In genomic region chr17:64644888-64645605, GRCm38 (mm10) we compare ENCODE assay signal across 23 mouse cellular contexts. TPM values are rescaled to one million over a fixed set of nuclear protein-coding genes. Genes with fewer than 3 reads are reported as not detected.
DNase-seq lines count a peak whose midpoint lies in the region; ATAC-seq lines count a peak whose summit lies in the region.
"Had no signal": no experiment of that assay in that cellular context is flagged by ENCODE, and none has a peak within 500 bp of the region (broad histone marks: within the 10 kb centered on the region; RNA-seq: fewer than 3 reads in every experiment).

No protein-coding gene starts in this region.

- H3K4me2 ChIP-seq in kidney, embryonic 16.5 days (replicated peaks; ENCODE audit: low read depth, low read length): no peak overlapping the region
- H3K4me2 ChIP-seq in liver, embryonic 16.5 days (ENCODE audit: low read depth, low read length): no peak overlapping the region
- H3K4me2 ChIP-seq in limb, embryonic 12.5 days: no peak overlapping the region
- H3K4me2 ChIP-seq: embryonic facial prominence, embryonic 15.5 days; forebrain, embryonic 15.5 days; heart, embryonic 11.5 days; limb, embryonic 15.5 days; lung, embryonic 14.5 days had no signal

- H3K4me1 ChIP-seq in kidney, embryonic 16.5 days (ENCODE audit: insufficient read depth, low read length): peaks cover 12% of the 10 kb centered on the region
- no peaks in the 10 kb centered on the region; the same call in 1 of the 2 replicates for H3K4me1 ChIP-seq in liver, embryonic 16.5 days (ENCODE audit: control insufficient read depth, low read depth, low read length)
- H3K4me1 ChIP-seq in limb, embryonic 12.5 days (replicated peaks): peaks cover 22% of the 10 kb centered on the region
- H3K4me1 ChIP-seq: embryonic facial prominence, embryonic 15.5 days; forebrain, embryonic 15.5 days had no signal

- H3K9me3 ChIP-seq in kidney, embryonic 16.5 days (ENCODE audit: low read length): no peaks in the 10 kb centered on the region
- no peaks in the 10 kb centered on the region for H3K9me3 ChIP-seq in liver, embryonic 16.5 days (replicated peaks; ENCODE audit: control insufficient read depth, low read length)
- no peaks in the 10 kb centered on the region for H3K9me3 ChIP-seq in limb, embryonic 12.5 days
- H3K9me3 ChIP-seq: embryonic facial prominence, embryonic 15.5 days; forebrain, embryonic 15.5 days; hindbrain, embryonic 10.5 days; limb, embryonic 15.5 days had no signal

- no peak for ATAC-seq in kidney, embryonic 16.5 days (ENCODE audit: low FRiP score, low TSS enrichment)
- ATAC-seq in liver, embryonic 16.5 days (ENCODE audit: low read depth): peak; percentile 60; the same call in 1 of the 2 replicates
- no peak for ATAC-seq in limb, embryonic 12.5 days (ENCODE audit: insufficient number of reproducible peaks, insufficient read depth, low FRiP score, low TSS enrichment, low read depth)
- ATAC-seq: CD4-positive, CD25-positive, alpha-beta regulatory T cell, adult 4 months; forebrain, embryonic 15.5 days; hindbrain, embryonic 16.5 days had no signal

- H3K27ac ChIP-seq in kidney, embryonic 16.5 days (ENCODE audit: low read length): no peak overlapping the region
- H3K27ac ChIP-seq in liver, embryonic 16.5 days (ENCODE audit: low read length): no peak overlapping the region
- H3K27ac ChIP-seq in limb, embryonic 12.5 days: peak overlapping the region; percentile 67; the same call in 1 of the 2 replicates
- H3K27ac ChIP-seq: embryonic facial prominence, embryonic 15.5 days; forebrain, embryonic 15.5 days; hindbrain, embryonic 10.5 days; limb, embryonic 15.5 days had no signal

- no peak overlapping the region for H3K9ac ChIP-seq in kidney, embryonic 16.5 days (replicated peaks; ENCODE audit: low read length)
- H3K9ac ChIP-seq in liver, embryonic 16.5 days (ENCODE audit: low read depth, low read length): no peak overlapping the region
- H3K9ac ChIP-seq in limb, embryonic 12.5 days (replicated peaks): no peak overlapping the region
- H3K9ac ChIP-seq: embryonic facial prominence, embryonic 15.5 days; forebrain, embryonic 15.5 days; limb, embryonic 15.5 days; lung, embryonic 14.5 days had no signal

- 71% methylated on average over 8 of the region's 8 CpGs for WGBS in kidney, embryonic 16.5 days
- 62% methylated on average over 8 of the region's 8 CpGs for WGBS in liver, embryonic 16.5 days (ENCODE audit: insufficient replicate concordance)
- 80% methylated on average over 8 of the region's 8 CpGs for WGBS in limb, embryonic 12.5 days

- no peak overlapping the region for H3K4me3 ChIP-seq in kidney, embryonic 16.5 days (ENCODE audit: low read length)
- H3K4me3 ChIP-seq in liver, embryonic 16.5 days (ENCODE audit: low read depth, low read length): no peak overlapping the region
- no peak overlapping the region for H3K4me3 ChIP-seq in limb, embryonic 12.5 days (replicated peaks)
- H3K4me3 ChIP-seq: embryonic facial prominence, embryonic 15.5 days; forebrain, embryonic 15.5 days; hindbrain, embryonic 10.5 days; limb, embryonic 15.5 days had no signal

- intact Hi-C loops in left cerebral cortex, postnatal 10 days (cut with DNase I): no loop called here

- H3K36me3 ChIP-seq in kidney, embryonic 16.5 days (ENCODE audit: insufficient read depth, low read length): peaks cover 3% of the 10 kb centered on the region; the same call in 1 of the 2 replicates
- H3K36me3 ChIP-seq in liver, embryonic 16.5 days (ENCODE audit: control insufficient read depth, insufficient read depth): no peaks in the 10 kb centered on the region
- 0 out of 2 replicates have a peak, but pooled peaks cover 4% of the 10 kb centered on the region for H3K36me3 ChIP-seq in limb, embryonic 12.5 days
- H3K36me3 ChIP-seq: embryonic facial prominence, embryonic 15.5 days; forebrain, embryonic 15.5 days had no signal

- H3K27me3 ChIP-seq in kidney, embryonic 16.5 days (ENCODE audit: insufficient read depth, low read length): no peaks in the 10 kb centered on the region
- H3K27me3 ChIP-seq in liver, embryonic 16.5 days (ENCODE audit: control insufficient read depth, insufficient read depth, low read depth, low read length): no peaks in the 10 kb centered on the region
- no peaks in the 10 kb centered on the region for H3K27me3 ChIP-seq in limb, embryonic 12.5 days
- H3K27me3 ChIP-seq: embryonic facial prominence, embryonic 15.5 days; forebrain, embryonic 15.5 days; limb, embryonic 15.5 days had no signal

- DNase-seq in kidney, adult 9 months: peak; percentile 55
- DNase-seq in liver: no peak
- DNase-seq in left cerebral cortex, postnatal 10 days (ENCODE audit: extremely low spot score in 1 of 2, low spot score in 2 of 2): no peak
- no peak for DNase-seq in spleen, postnatal 36 days (ENCODE audit: low spot score in 2 of 2)
- DNase-seq: adrenal gland, postnatal 25 days; cerebellum, adult 8-10 months; gastrocnemius, postnatal 10 days; kidney, adult 18-20 months; lung, embryonic 14.5 days; lung, postnatal 4 days; midbrain, embryonic 14.5 days; right cerebral cortex, postnatal 14 days; thymus, postnatal 14 days had no signal

RNA-seq across cellular contexts. Expression of gene Man2a1, which starts 44.5 kb away (rescaled TPM):
- 7.3 and 9.1 TPM in 2 replicates for polyA plus RNA-seq in kidney, embryonic 16.5 days (2015; fragmentation: Nextera tagmentation; extraction: Ambion mirVana)
- 5.6 and 6.3 TPM in 2 replicates for polyA plus RNA-seq in liver, embryonic 16.5 days (2015; fragmentation: Nextera tagmentation; extraction: Ambion mirVana)
- 8.1 and 11.5 TPM in 2 replicates for polyA plus RNA-seq in limb, embryonic 12.5 days (2016; fragmentation: Nextera tagmentation; extraction: Ambion mirVana)
- total RNA-seq in left cerebral cortex, postnatal 10 days (2021): 10 to 100 TPM; 20.3 to 20.5 TPM
